Mouse (Mus musculus) spleen, postnatal 10 days (tissue): ENCODE results near the gene Zfp30.

ENCODE experiments used
- DNase-seq, 2 experiments: peaks; one replicate each; pipeline ENCODE4 v3.0.0; 2021 to 2022; ENCODE audit warnings: low spot score in 2 of 2

Zfp30 gene

GRCm38 (mm10) chr7:29829804-29830203 is 46.0 kb downstream of the Zfp30 start:
- no peak for DNase-seq

GRCm38 (mm10) chr7:29836816-29837215 is 53.0 kb downstream of the Zfp30 start:
- DNase-seq = no peak

GRCm38 (mm10) chr7:29839256-29839655 is 55.5 kb downstream of the Zfp30 start:
- DNase-seq = no peak

GRCm38 (mm10) chr7:29842105-29842504 is 58.3 kb downstream of the Zfp30 start:
- DNase-seq = no peak
